Mouse (Mus musculus): ENCODE measurements around the gene Ror1.

The Ror1 gene

DNA sequence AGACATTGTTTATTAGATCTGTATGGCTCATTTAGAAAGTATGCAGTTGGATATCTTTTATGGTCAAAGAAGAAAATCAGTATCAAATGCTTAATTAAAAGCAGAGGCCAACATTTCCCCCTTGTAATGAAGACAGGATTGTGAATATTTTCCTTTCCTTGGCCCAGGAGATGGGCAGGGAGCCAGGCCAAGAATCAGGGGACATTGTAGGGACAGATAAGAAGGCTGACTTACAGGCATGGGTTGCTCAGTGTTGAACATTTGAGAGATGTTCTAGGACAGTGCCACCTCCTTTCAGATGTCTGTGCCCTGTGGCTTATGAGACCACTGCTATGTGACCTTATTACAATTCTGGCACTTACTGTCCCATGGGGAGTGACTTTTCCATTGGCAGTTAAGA, 18.6 kb downstream of the Ror1 start:
- in situ Hi-C loops (cut with MboI; ENCODE audit: low sequenced_read_pairs): no loop called here

DNA sequence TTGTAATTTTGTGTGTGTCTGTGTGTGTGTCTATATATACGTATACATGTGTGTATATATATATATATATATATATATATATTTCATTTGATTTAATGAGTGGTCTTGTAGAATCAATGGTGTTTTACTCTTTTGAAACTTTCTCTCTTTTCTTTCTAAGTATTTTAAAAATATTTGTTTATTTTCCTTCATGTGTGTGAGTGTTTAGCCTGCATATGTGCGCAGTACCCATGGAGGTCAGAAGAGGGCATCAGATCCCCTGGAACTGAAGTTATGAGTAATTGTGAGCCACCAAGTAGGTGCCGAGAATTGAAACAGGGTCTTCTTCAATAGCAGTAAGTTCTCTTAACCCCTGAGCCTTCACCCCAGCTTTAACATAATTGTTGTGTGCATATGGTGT, 20.8 kb downstream of the Ror1 start:
- in situ Hi-C loops (cut with MboI; ENCODE audit: low sequenced_read_pairs): no loop called here

DNA sequence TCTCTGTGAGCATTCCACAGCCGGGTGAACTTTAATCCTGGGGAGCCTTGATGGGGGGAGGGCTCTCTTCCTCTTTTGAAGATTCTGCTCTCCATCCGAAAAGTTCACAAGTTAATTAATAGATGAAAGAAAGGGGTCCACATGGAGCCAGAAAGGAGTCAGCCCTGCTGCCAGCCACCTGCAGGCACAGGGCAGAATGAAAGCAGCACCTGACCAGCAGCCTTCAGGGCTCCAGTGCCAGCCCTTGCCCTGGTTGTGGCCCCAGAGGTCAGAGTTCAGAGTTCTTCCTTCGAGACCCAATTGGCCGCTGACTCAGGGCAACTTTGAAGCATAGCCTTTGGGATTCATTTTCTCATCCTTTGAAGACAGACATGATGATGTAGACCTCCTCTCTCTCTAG, 23.1 kb downstream of the Ror1 start:
- in situ Hi-C loops (cut with MboI; ENCODE audit: low sequenced_read_pairs): no loop called here

GRCm38 (mm10) chr4:100119431-100119830, 23.8 kb downstream of the Ror1 start:
- in situ Hi-C loops (cut with MboI; ENCODE audit: low sequenced_read_pairs): no loop called here

DNA sequence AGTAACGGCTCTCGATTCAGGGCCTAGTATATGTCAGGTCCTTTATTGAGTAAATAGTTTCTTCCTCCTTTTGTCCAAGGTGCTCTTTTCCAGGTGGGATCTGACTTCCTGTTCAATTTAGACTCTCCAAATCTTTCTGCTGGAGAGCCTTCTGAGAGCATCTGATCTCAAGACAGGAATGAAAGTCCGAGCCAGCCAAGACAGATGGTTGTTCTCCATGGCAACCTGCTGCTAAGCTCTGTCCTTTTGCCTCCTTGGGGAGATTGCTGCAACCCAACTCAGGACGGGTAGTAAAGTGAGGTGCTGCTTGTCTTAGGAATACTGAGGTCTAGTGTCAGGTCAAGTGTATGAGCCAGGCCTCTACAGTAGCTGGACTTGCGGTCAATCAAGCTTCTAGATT, 25.0 kb downstream of the Ror1 start:
- in situ Hi-C loops (cut with MboI; ENCODE audit: low sequenced_read_pairs): no loop called here

GRCm38 (mm10) chr4:100122436-100122835, 26.8 kb downstream of the Ror1 start:
- in situ Hi-C loops (cut with MboI; ENCODE audit: low sequenced_read_pairs): no loop called here

- in situ Hi-C loops (cut with MboI; ENCODE audit: low sequenced_read_pairs): no loop called here
Measured at GRCm38 (mm10) chr4:100123519-100123918, 27.9 kb downstream of the Ror1 start.

- in situ Hi-C loops (cut with MboI; ENCODE audit: low sequenced_read_pairs): no loop called here
Measured at GRCm38 (mm10) chr4:100124056-100124455, 28.5 kb downstream of the Ror1 start.

DNA sequence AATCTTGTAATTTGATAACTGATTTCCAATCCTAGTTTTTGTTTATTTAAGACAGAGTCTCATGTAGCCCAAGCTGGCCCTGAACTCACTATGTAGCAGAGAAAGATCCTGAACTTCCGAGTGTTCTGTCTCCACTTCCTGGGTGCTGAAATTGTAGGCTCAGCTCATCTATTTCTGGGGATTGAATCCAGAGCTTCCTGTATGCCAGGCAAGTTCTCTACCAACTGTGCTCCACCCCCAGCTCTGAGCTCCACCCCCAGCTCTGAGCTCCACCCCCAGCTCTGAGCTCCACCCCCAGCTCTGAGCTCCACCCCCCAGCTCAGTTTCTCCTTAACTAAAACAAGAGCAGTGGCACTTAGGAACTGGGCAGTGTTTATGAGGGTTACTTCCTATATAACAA, 29.3 kb downstream of the Ror1 start:
- in situ Hi-C loops (cut with MboI; ENCODE audit: low sequenced_read_pairs): no loop called here

DNA sequence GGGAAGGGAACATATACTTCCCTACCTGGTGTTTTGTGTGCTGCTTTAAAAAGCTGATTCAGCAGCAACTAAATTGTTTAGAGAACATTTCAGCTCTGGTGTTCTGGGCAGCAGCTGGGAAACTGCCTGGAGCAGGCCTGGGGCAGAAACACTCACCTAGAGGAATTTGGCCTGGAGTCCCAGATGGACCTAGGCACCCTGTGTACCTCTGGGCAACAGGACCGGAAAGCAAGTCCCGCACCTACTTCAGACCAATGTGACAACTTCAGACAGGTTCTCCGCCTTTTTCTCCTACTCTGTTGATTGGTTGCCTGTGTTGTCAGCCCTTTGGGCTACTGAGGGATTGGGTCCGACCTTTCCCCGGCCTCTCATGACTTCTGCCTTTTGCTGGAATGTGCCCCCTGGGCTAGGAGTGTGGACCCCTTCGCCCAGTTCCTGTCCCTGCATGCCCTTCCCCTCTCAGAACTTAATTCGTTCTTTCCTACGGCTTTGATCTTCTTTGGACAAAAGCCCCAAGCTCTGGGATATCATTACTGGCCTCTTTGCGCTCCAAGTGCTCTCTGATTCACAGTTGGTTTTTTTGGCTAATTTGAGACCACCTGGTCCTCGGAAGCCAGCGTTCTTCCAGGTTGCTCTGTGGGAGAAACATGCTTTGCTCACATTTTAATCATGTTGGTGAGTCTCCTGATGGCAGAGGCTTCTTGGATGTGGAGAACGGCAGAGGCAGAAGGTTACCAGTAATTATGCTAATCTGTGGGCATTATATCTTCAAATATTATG, 31.1 kb downstream of the Ror1 start:
- in situ Hi-C loops (cut with MboI; ENCODE audit: low sequenced_read_pairs): no loop called here

DNA sequence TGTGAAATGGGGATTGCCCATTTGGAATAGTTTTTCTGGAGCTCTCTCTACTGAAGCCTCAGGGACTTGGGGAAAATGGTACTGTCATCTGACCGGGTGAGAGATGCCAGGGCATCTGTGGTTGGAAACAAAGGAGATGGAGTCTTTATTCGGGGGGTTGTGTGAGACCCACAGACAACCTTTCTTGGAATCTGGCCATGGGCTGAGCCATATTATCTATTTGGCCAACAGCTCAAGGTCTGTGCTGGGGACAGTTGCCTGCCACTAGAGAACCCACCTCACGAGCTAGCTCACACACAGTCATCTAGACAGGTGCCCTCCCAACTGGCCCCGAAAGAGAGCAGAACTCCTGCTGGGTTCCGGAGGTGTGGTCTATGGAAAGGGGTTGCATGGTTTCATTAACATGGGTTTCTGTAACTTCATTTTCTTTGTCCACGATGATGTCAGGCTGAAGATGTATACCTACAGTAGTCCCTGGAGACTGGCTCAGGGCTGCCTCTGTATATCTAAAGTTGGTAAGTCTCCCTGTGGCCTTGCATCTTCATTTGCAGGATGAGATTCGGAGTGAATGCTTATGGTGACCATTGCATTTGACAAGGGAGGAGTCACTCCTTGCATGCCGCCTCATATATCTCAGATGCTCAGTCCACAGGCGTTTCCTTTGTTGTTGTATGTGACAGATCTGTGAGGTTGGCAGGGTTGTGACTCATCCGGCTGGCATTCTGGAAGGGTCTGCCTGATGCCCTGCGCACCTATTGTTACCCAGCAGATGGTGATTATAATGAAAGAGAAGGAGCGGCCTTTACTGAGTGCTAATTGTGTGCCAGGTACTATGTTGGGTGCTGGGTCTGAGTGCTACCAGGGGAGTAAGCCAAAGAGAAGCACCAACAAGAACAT, 32.7 kb downstream of the Ror1 start:
- in situ Hi-C loops (cut with MboI; ENCODE audit: low sequenced_read_pairs): no loop called here

GRCm38 (mm10) chr4:100129201-100129600, 33.6 kb downstream of the Ror1 start:
- in situ Hi-C loops (cut with MboI; ENCODE audit: low sequenced_read_pairs): no loop called here

DNA sequence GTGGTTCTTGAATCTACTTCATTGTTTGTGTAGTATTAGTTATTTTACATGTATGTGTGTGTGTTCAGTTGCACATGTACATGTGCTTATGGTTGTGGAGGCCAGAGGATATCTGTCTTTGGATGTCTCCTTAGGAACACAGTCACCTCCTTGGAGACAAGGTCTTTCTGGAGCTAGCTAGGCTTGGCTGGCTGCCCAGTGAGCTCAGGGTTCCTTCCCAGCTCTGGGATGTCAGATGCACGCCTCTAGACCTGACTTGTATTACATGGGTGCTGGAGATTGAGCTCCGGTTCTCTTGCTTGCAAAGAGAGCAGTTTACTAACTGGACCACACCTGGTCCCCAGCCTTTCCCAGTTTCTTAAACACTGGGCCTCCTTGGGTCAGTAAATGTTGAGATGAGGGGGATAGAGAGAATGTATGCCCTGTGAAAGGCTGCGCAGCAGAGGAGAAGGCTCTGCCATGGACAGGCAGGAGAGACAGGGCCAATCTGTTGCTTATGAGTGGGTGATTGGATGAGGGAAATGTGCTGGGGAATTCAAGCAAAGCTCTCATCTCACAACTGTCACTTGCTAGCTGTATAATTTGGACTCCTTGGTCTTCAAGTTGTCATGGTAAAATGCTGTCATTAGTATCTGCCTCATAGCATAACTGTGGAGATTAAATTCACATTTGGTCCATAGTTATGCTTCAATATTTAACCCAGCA, 35.3 kb downstream of the Ror1 start:
- in situ Hi-C loops (cut with MboI; ENCODE audit: low sequenced_read_pairs): no loop called here

DNA sequence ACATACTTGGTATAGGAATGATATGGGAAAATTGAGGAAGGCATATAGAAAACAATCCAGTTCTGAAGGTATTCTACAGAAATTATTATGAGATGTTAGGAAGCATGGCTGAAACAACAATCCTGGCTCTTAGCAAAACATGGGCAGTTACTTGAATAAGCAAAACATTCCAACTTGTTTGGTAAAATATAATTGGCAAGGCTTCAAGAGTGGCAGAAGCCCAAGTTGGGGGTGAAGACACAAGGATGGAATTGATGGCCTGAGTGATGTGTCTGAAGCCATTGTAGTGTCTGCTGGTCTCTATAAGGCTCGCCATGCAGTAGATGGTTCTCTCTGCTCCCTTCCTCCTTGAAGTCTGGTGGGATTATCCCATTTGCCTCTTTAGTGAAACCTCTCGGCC, 35.9 kb downstream of the Ror1 start:
- in situ Hi-C loops (cut with MboI; ENCODE audit: low sequenced_read_pairs): no loop called here

- in situ Hi-C loops (cut with MboI; ENCODE audit: low sequenced_read_pairs): no loop called here
Measured at GRCm38 (mm10) chr4:100132261-100132660, 36.7 kb downstream of the Ror1 start.

GRCm38 (mm10) chr4:100136046-100136445, 40.5 kb downstream of the Ror1 start:
- in situ Hi-C loops (cut with MboI; ENCODE audit: low sequenced_read_pairs): no loop called here

- in situ Hi-C loops (cut with MboI; ENCODE audit: low sequenced_read_pairs): no loop called here
Measured at GRCm38 (mm10) chr4:100137102-100137835, 41.7 kb downstream of the Ror1 start.

GRCm38 (mm10) chr4:100141626-100142025, 46.0 kb downstream of the Ror1 start:
- in situ Hi-C loops (cut with MboI; ENCODE audit: low sequenced_read_pairs): no loop called here

- in situ Hi-C loops (cut with MboI; ENCODE audit: low sequenced_read_pairs): no loop called here
Measured at GRCm38 (mm10) chr4:100144744-100145143, 49.2 kb downstream of the Ror1 start.

GRCm38 (mm10) chr4:100150797-100151196, 55.2 kb downstream of the Ror1 start:
- in situ Hi-C loops (cut with MboI; ENCODE audit: low sequenced_read_pairs): no loop called here
